Mouse (Mus musculus) urinary bladder, adult 18-20 months (tissue): ENCODE data around the gene Cpsf4.
"Not testable (repeated sequence)": the region's sequence is repeated elsewhere in the genome, so short reads cannot be mapped to it uniquely, and the experiment has no call there.

ENCODE experiments used
- DNase-seq, 2 experiments: peaks; one replicate each; pipeline ENCODE4 v3.0.0; 2022; ENCODE audit warnings: low spot score in 2 of 2, mixed read lengths in 2 of 2

The Cpsf4 gene

GRCm38 (mm10) chr5:145178461-145178980, 11.5 kb downstream of the Cpsf4 start:
- no peak for DNase-seq

DNA sequence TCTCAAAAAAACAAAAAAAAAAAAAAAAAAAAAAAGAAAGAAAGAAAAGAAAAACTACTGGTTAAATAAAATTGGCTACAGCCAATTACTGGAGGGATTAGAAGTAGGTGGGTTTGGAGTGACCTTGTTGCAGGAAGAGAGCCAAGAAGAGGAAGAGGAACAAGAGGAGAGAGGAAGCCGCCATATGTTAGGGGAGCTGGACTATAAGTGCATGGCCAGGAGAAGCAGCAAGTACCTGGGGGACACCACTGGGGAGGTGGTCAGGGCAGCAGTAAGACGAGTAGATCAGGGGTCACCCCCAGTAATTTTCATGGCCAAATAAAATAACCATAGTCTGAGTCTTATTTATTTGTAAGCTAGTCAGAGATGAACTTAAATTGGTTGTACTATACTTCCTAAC, 18.2 kb downstream of the Cpsf4 start:
- DNase-seq = no peak

- no peak for DNase-seq
Measured at GRCm38 (mm10) chr5:145189416-145189815, 22.4 kb downstream of the Cpsf4 start.

GRCm38 (mm10) chr5:145190373-145190772, 23.4 kb downstream of the Cpsf4 start:
- DNase-seq = no peak

GRCm38 (mm10) chr5:145190875-145191798, 24.1 kb downstream of the Cpsf4 start:
- DNase-seq = peak; percentile 86 to 88

GRCm38 (mm10) chr5:145191962-145192361, 24.9 kb downstream of the Cpsf4 start, which contains the start of gene Atp5j2:
Gene Atp5j2, minus strand, starts transcription at chr5:145192062.
- DNase-seq = no peak

- DNase-seq = no peak
Measured at GRCm38 (mm10) chr5:145200387-145200786, 33.4 kb downstream of the Cpsf4 start.

DNA sequence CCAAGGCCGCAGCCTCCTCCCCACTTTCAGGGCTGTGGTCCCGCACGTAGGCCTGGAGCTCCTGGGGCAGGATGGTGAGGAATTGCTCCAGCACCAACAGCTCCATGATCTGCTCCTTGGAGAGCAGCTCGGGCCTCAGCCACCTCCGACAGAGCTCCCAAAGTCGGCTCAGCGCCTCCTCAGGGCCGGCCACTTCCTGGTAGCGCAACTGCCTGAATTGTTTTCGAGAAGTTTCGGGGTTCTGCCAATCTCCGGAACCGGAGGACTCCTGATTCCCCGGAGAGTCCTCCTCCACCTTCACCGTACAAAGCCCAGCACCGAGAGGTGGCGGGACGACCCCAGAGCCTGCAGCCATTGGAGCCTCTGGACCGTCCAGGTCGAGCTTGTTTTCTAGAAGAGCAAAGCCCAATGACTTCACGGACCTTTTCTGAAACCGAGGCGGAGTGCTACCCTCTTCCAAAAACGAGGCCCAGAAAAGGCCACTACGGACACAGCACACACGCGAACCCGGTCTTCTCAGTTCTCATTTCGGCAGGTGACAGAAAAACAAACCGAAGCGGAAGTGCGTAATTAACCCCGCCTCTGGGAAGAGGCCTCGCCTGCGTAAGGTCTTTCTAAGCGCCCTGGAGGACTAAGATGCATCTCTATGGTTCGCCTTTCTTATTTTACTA, 34.4 kb downstream of the Cpsf4 start, which contains the start of gene Zkscan14:
Gene Zkscan14 (minus strand): TSS at position 548 of the 671 bp plus-strand sequence.
- DNase-seq = peak; percentile 62 to 67

DNA sequence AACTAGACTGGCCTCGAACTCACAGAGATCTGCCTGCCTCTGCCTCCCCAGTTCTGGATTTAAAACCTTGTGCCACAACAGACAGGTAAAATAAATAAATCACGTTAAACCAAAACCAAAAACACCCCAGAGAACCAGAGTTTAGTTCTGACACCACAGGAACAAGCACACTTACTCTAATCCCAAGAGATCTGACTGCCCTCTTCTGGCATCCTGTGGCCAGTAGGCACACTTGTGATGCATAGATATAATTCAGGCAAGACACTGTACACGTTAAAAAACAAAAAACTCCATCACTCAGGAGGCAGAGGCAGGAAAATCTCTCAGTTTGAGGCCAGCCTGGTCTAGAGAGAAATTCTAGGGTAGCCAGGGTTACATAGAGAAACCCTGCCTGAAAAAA, 35.4 kb downstream of the Cpsf4 start:
- no peak for DNase-seq

- DNase-seq = peak; percentile 93 to 96
Measured at GRCm38 (mm10) chr5:145203936-145204691, 37.1 kb downstream of the Cpsf4 start, which contains the start of gene Zkscan5. Gene Zkscan5, plus strand, starts transcription at chr5:145204562.

DNA sequence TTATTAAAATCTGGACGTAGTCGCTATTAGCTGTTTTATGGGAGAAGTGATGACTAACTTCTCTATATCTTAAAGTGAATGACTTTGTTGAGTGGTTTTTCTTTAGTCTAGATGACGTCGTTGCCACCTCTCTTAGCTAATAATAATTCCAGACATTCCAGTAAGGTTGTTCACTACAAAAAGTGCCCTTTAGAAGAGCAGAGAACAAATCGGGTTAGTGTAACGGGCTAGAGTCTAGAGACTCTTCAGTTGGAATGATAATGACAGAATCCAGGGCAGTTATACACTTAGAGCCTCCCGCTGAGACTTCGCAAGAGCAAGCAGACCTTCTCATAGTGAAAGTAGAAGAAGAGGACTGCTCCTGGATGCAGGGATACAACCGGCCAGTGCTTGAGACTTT, 38.0 kb downstream of the Cpsf4 start:
- no peak for DNase-seq

DNA sequence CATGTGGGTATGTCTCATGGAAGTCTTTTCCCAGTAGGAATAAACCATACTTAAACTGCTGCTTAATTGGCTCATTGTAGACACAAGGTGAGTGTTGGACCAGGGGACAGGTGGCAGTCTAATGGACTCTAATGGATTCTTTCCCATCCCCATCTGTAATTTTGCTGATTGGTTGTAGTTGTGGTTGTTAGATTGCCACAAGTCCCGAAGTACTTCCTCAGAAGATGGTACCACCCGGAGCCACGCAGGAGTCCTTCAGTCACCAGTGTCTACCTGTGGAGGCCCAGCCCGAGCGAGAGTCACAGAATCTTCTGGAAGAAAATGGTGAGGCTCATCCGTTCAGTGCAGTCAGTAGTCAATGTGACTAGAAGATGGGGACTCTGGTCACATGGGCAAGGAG, 40.4 kb downstream of the Cpsf4 start:
- no peak for DNase-seq

- no peak for DNase-seq
Measured at GRCm38 (mm10) chr5:145207954-145208353, 40.9 kb downstream of the Cpsf4 start.

GRCm38 (mm10) chr5:145208391-145208790, 41.4 kb downstream of the Cpsf4 start:
- DNase-seq = not testable (repeated sequence)

DNA sequence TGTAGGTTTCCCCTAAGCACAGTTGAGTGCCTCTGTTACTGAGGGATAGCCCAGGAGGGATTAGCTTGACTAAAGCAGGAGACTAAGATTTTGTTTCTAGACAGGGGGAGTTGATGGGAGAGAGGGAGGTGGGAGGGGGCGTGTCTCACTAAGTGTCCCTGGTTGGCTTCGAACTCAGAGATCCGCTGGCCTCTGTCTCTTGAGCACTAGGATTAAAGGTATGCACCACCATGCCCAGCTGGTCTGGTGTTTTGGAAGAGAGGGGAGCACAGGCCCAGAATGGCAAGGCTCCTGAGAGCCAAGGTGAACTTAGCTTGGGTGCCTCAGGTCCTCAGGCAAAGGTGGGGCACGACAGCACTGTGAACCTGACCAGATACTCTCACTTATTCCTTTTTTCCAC, 44.3 kb downstream of the Cpsf4 start:
- DNase-seq = no peak

DNA sequence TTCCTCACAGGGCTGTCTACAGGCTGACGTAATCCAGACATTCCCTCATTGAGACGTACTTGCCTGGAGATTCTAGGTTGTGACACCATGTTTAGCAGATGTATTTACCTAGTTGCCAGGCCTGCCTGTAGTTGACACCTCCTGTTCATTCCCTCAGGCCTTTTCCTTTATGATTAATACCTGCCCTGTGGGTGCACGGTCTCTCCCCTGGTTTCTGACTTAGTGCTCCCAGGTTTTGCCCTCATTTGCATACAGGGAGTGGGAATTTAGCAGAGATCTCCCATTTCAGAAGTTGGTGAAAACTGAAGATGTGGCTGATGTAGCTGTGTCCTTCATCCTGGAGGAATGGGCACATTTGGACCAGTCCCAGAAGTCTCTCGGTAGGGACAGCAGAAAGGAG, 45.2 kb downstream of the Cpsf4 start:
- DNase-seq = no peak

GRCm38 (mm10) chr5:145213505-145213904, 46.5 kb downstream of the Cpsf4 start:
- no peak for DNase-seq

DNA sequence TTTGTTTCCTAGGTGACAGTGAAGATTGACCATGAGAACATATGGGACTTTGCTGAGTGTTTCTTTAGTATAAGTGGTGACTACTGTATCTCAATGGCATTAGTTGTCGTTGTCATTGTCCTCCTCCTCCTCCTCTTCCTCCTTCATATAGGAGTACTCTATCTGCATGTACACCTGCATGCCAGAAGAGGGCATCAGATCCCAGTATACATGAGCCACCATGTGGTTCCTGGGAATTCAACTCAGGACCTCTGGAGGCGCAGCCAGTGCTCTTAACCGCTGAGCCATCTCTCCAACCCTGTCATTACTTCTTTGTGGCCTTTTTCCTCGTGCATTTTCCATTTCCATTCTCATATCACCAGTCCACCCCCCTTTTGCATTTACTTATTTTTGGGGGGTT, 47.7 kb downstream of the Cpsf4 start:
- no peak for DNase-seq

DNA sequence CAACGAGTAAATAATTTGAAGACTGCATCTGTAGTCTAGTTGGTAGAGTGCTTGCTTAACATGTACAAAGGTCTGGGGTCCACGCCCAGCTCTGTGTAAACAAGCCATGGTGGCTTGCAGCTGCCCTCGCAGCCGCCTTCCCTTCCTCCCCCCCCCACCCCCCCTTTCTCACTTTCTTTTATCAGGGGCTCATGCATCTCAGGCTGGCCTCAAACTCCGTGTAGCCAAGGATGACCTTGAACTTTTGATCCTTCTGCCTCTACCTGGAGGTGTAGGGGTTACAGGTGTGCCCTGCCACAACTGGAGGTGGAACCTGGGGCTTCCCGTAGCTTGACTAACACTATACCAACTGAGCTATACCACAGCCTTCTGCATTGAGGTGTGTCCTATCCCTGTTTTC, 50.7 kb downstream of the Cpsf4 start:
- DNase-seq = no peak

GRCm38 (mm10) chr5:145218206-145218605, 51.2 kb downstream of the Cpsf4 start:
- DNase-seq = no peak

DNA sequence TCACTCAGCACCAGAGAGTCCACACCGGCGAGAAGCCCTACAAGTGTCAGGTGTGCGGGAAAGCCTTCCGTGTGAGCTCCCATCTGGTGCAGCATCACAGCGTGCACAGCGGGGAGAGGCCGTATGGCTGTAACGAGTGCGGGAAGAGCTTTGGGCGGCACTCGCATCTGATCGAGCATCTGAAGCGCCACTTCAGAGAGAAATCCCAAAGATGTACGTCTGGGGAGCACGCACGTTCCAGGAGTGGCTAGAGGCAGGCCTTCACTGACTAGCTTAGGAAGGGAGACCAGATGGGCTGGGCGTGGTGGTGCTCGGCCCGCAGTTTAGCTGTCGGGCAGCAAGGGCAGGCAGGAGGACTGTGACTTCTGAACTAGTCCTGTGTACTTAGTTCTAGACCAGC, 51.7 kb downstream of the Cpsf4 start:
- DNase-seq = no peak

- no peak for DNase-seq
Measured at GRCm38 (mm10) chr5:145219981-145220380, 53.0 kb downstream of the Cpsf4 start.
